In the genomic region with DNA sequence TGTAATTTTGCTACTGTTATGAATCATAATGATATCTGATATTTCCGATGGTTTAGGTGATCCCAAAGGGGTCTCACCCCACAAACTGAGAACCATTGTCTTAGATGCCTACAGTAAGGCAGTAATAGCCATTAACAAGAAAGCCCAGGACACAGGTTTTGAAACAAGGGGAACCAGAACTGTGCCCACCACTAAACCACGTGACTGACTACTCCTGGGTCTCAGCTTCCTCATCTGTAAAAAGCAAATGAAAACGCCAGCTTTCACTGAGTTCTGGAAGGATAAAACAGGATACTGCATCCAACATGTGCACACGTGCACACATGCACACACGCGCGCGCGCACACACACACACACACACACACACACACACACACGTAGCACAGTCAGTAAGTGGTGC, we compare ENCODE assay signal across 11 mouse cellular contexts.
"Had no signal": no experiment of that assay in that cellular context is flagged by ENCODE, and none has a peak within 500 bp of the region (broad histone marks: within the 10 kb centered on the region; RNA-seq: fewer than 3 reads in every experiment).

No protein-coding gene starts in this region.

- H3K4me3 ChIP-seq: kidney, embryonic 15.5 days; limb, embryonic 12.5 days; liver, embryonic 13.5 days; neural tube, embryonic 13.5 days had no signal

- DNase-seq: kidney, adult 2 months; kidney, postnatal 14 days; liver; liver, embryonic 13.5 days; liver, postnatal 0 days; midbrain, embryonic 14.5 days; right cerebral cortex, postnatal 25 days had no signal

- ATAC-seq: intestine, embryonic 16.5 days; liver, postnatal 0 days had no signal

- H3K27ac ChIP-seq: kidney, embryonic 15.5 days; limb, embryonic 12.5 days; liver, embryonic 13.5 days; neural tube, embryonic 13.5 days had no signal

- H3K4me1 ChIP-seq: kidney, embryonic 15.5 days; limb, embryonic 12.5 days; neural tube, embryonic 13.5 days had no signal
